Comparison of ENCODE assay signal across 10 mouse cellular contexts in genomic region chr8:70278175-70278574, GRCm38 (mm10). TPM values are rescaled to one million over a fixed set of nuclear protein-coding genes. Genes with fewer than 3 reads are reported as not detected.
DNase-seq lines count a peak whose midpoint lies in the region; ATAC-seq and TF ChIP-seq lines count a peak whose summit lies in the region.
"Had no signal": no experiment of that assay in that cellular context is flagged by ENCODE, and none has a peak within 500 bp of the region (broad histone marks: within the 10 kb centered on the region; RNA-seq: fewer than 3 reads in every experiment).

No protein-coding gene starts in this region.

- no peaks in the 10 kb centered on the region for H3K27me3 ChIP-seq in hindbrain, postnatal 0 days (ENCODE audit: insufficient read depth, low read length)
- peaks cover 3% of the 10 kb centered on the region; the same call in 1 of the 2 replicates for H3K27me3 ChIP-seq in hindbrain, embryonic 10.5 days (ENCODE audit: insufficient read depth, poor library complexity, severe bottlenecking)
- H3K27me3 ChIP-seq in neural tube, embryonic 13.5 days: no peaks in the 10 kb centered on the region
- H3K27me3 ChIP-seq in neural tube, embryonic 15.5 days (replicated peaks): no peaks in the 10 kb centered on the region

- WGBS in hindbrain, postnatal 0 days: 50% methylated on average over 15 of the region's 15 CpGs
- WGBS in hindbrain, embryonic 10.5 days: 68% methylated on average over 15 of the region's 15 CpGs
- WGBS in neural tube, embryonic 13.5 days: 55% methylated on average over 15 of the region's 15 CpGs
- 68% methylated on average over 15 of the region's 15 CpGs for WGBS in neural tube, embryonic 15.5 days
- 40% methylated on average over 15 of the region's 15 CpGs for WGBS in olfactory bulb, adult 2 months

- no peak for TF ChIP-seq CTCF in hindbrain, postnatal 0 days (IDR thresholded peaks at IDR 0.05; ENCODE audit: low read depth)
- no peak for TF ChIP-seq CTCF in olfactory bulb, adult 2 months (IDR thresholded peaks at IDR 0.05; ENCODE audit: insufficient read depth, low read depth, low read length)

- TF ChIP-seq POLR2A in olfactory bulb, adult 2 months (IDR thresholded peaks at IDR 0.05; ENCODE audit: insufficient read depth, low read depth, low read length): no peak

- no peaks in the 10 kb centered on the region for H3K36me3 ChIP-seq in hindbrain, postnatal 0 days (ENCODE audit: insufficient read depth, low read length)
- H3K36me3 ChIP-seq in hindbrain, embryonic 10.5 days: no peaks in the 10 kb centered on the region
- H3K36me3 ChIP-seq in neural tube, embryonic 13.5 days: no peaks in the 10 kb centered on the region
- no peaks in the 10 kb centered on the region for H3K36me3 ChIP-seq in neural tube, embryonic 15.5 days

- no peak for DNase-seq in hindbrain, postnatal 0 days (ENCODE audit: low spot score)
- DNase-seq in hindbrain, embryonic 10.5 days (ENCODE audit: low spot score): no peak
- peak; percentile 53 to 62 for DNase-seq in layer of hippocampus, adult 8-10 months (ENCODE audit: low spot score in 2 of 2)
- DNase-seq in ovary, postnatal 36 days (ENCODE audit: low spot score): no peak
- DNase-seq in B cell, adult 2 months: no peak
- DNase-seq: cerebellum, postnatal 14 days; kidney, postnatal 4 days had no signal

- no peak overlapping the region for H3K4me3 ChIP-seq in hindbrain, postnatal 0 days (ENCODE audit: low read length)
- no peak overlapping the region; the same call in 1 of the 2 replicates for H3K4me3 ChIP-seq in hindbrain, embryonic 10.5 days
- H3K4me3 ChIP-seq in neural tube, embryonic 13.5 days: no peak overlapping the region
- H3K4me3 ChIP-seq in neural tube, embryonic 15.5 days (replicated peaks): no peak overlapping the region
- peak overlapping the region; percentile 11; the same call in 1 of the 2 replicates for H3K4me3 ChIP-seq in olfactory bulb, adult 2 months (ENCODE audit: insufficient read depth, low read depth, low read length)

- no peaks in the 10 kb centered on the region for H3K9me3 ChIP-seq in hindbrain, postnatal 0 days (ENCODE audit: low read length)
- H3K9me3 ChIP-seq in hindbrain, embryonic 10.5 days: no peaks in the 10 kb centered on the region
- no peaks in the 10 kb centered on the region for H3K9me3 ChIP-seq in neural tube, embryonic 13.5 days
- H3K9me3 ChIP-seq in neural tube, embryonic 15.5 days (replicated peaks): no peaks in the 10 kb centered on the region

- no peak overlapping the region for H3K4me2 ChIP-seq in hindbrain, postnatal 0 days (ENCODE audit: low read depth, low read length)
- H3K4me2 ChIP-seq in neural tube, embryonic 13.5 days: no peak overlapping the region
- no peak overlapping the region for H3K4me2 ChIP-seq in neural tube, embryonic 15.5 days

- peak overlapping the region; percentile 0; the same call in 1 of the 2 replicates for H3K27ac ChIP-seq in hindbrain, postnatal 0 days
- H3K27ac ChIP-seq in hindbrain, embryonic 10.5 days: no peak overlapping the region; the same call in 1 of the 2 replicates
- H3K27ac ChIP-seq in neural tube, embryonic 13.5 days (replicated peaks): no peak overlapping the region
- H3K27ac ChIP-seq in neural tube, embryonic 15.5 days (replicated peaks): no peak overlapping the region
- peak overlapping the region; percentile 20; the same call in 1 of the 2 replicates for H3K27ac ChIP-seq in olfactory bulb, adult 2 months (ENCODE audit: insufficient read depth, low read depth, low read length)

- no peak for ATAC-seq in hindbrain, postnatal 0 days
- no peak for ATAC-seq in neural tube, embryonic 13.5 days (ENCODE audit: low read depth)
- no peak for ATAC-seq in neural tube, embryonic 15.5 days (ENCODE audit: low FRiP score)

- H3K9ac ChIP-seq in hindbrain, postnatal 0 days (replicated peaks; ENCODE audit: low read length): 0 out of 2 replicates have a peak overlapping the region, but pooled peaks have one; percentile 9
- 0 out of 2 replicates have a peak overlapping the region, but pooled peaks have one; percentile 12 for H3K9ac ChIP-seq in neural tube, embryonic 13.5 days
- H3K9ac ChIP-seq in neural tube, embryonic 15.5 days (replicated peaks): no peak overlapping the region

- no peaks in the 10 kb centered on the region for H3K4me1 ChIP-seq in hindbrain, postnatal 0 days (ENCODE audit: insufficient read depth, low read length)
- H3K4me1 ChIP-seq in hindbrain, embryonic 10.5 days (replicated peaks): peaks cover 31% of the 10 kb centered on the region
- H3K4me1 ChIP-seq in neural tube, embryonic 13.5 days (replicated peaks): peaks cover 11% of the 10 kb centered on the region; the same call in 1 of the 2 replicates
- peaks cover 16% of the 10 kb centered on the region for H3K4me1 ChIP-seq in neural tube, embryonic 15.5 days
- H3K4me1 ChIP-seq in olfactory bulb, adult 2 months (ENCODE audit: control insufficient read depth, insufficient read depth, low read length): peaks cover 36% of the 10 kb centered on the region

RNA-seq across cellular contexts. Expression of gene Homer3, which starts 4.5 kb away (rescaled TPM):
- 40.3 and 42.3 TPM in 2 replicates for total RNA-seq in hindbrain, postnatal 0 days (2014; rRNA removed)
- polyA plus RNA-seq in hindbrain, postnatal 0 days (2015; fragmentation: Nextera tagmentation; extraction: Ambion mirVana): 20.4 and 21.2 TPM in 2 replicates
- 107 and 108 TPM in 2 replicates for polyA plus RNA-seq in hindbrain, embryonic 10.5 days (2016; fragmentation: Nextera tagmentation; extraction: Ambion mirVana)
- polyA plus RNA-seq in neural tube, embryonic 13.5 days (2015; fragmentation: Nextera tagmentation; extraction: Ambion mirVana): 49.6 and 52.1 TPM in 2 replicates
- 22.7 and 30.1 TPM in 2 replicates for polyA plus RNA-seq in neural tube, embryonic 15.5 days (2015; fragmentation: Nextera tagmentation; extraction: Ambion mirVana)
- total RNA-seq in layer of hippocampus, adult 8-10 months (2022): 10 to 100 TPM; 74.1 to 89.8 (median 80.1) TPM
- polyA plus RNA-seq in olfactory bulb, adult 2 months (2012; ENCODE audit: insufficient read depth, insufficient read length, low replicate concordance, missing spikeins): not detected in 2 replicates

RNA-seq across cellular contexts. Expression of gene Ddx49, which starts 24.1 kb away (rescaled TPM):
- 36.4 and 53.8 TPM in 2 replicates for total RNA-seq in hindbrain, postnatal 0 days (2014; rRNA removed)
- 40.4 and 47.5 TPM in 2 replicates for polyA plus RNA-seq in hindbrain, postnatal 0 days (2015; fragmentation: Nextera tagmentation; extraction: Ambion mirVana)
- polyA plus RNA-seq in hindbrain, embryonic 10.5 days (2016; fragmentation: Nextera tagmentation; extraction: Ambion mirVana): 54.4 and 54.8 TPM in 2 replicates
- polyA plus RNA-seq in neural tube, embryonic 13.5 days (2015; fragmentation: Nextera tagmentation; extraction: Ambion mirVana): 41.9 and 51.9 TPM in 2 replicates
- polyA plus RNA-seq in neural tube, embryonic 15.5 days (2015; fragmentation: Nextera tagmentation; extraction: Ambion mirVana): 42.2 and 46.7 TPM in 2 replicates
- 10 to 100 TPM; 49.2 to 55.5 (median 54.6) TPM for total RNA-seq in layer of hippocampus, adult 8-10 months (2022)
- polyA plus RNA-seq in olfactory bulb, adult 2 months (2012; ENCODE audit: insufficient read depth, insufficient read length, low replicate concordance, missing spikeins): not detected in 2 replicates

RNA-seq across cellular contexts. Expression of gene Cope, which starts 24.1 kb away (rescaled TPM):
- 126 and 159 TPM in 2 replicates for total RNA-seq in hindbrain, postnatal 0 days (2014; rRNA removed)
- 286 and 291 TPM in 2 replicates for polyA plus RNA-seq in hindbrain, postnatal 0 days (2015; fragmentation: Nextera tagmentation; extraction: Ambion mirVana)
- polyA plus RNA-seq in hindbrain, embryonic 10.5 days (2016; fragmentation: Nextera tagmentation; extraction: Ambion mirVana): 324 and 329 TPM in 2 replicates
- polyA plus RNA-seq in neural tube, embryonic 13.5 days (2015; fragmentation: Nextera tagmentation; extraction: Ambion mirVana): 271 and 278 TPM in 2 replicates
- polyA plus RNA-seq in neural tube, embryonic 15.5 days (2015; fragmentation: Nextera tagmentation; extraction: Ambion mirVana): 299 and 314 TPM in 2 replicates
- 100 to 1,000 TPM; 127 to 152 (median 135) TPM for total RNA-seq in layer of hippocampus, adult 8-10 months (2022)
- polyA plus RNA-seq in olfactory bulb, adult 2 months (2012; ENCODE audit: insufficient read depth, insufficient read length, low replicate concordance, missing spikeins): not detected in 2 replicates

RNA-seq across cellular contexts. Expression of gene Cers1, which starts 37.4 kb away (rescaled TPM):
- total RNA-seq in hindbrain, postnatal 0 days (2014; rRNA removed): 92.5 and 101 TPM in 2 replicates
- 43.4 and 45.5 TPM in 2 replicates for polyA plus RNA-seq in hindbrain, postnatal 0 days (2015; fragmentation: Nextera tagmentation; extraction: Ambion mirVana)
- polyA plus RNA-seq in hindbrain, embryonic 10.5 days (2016; fragmentation: Nextera tagmentation; extraction: Ambion mirVana): 3.0 and 7.3 TPM in 2 replicates
- polyA plus RNA-seq in neural tube, embryonic 13.5 days (2015; fragmentation: Nextera tagmentation; extraction: Ambion mirVana): 23.3 and 26.2 TPM in 2 replicates
- 35.5 and 42.4 TPM in 2 replicates for polyA plus RNA-seq in neural tube, embryonic 15.5 days (2015; fragmentation: Nextera tagmentation; extraction: Ambion mirVana)
- 100 to 1,000 TPM in 3 of 4 experiments, 10 to 100 TPM in 1; 99.3 to 118 (median 106) TPM for total RNA-seq in layer of hippocampus, adult 8-10 months (2022)
- polyA plus RNA-seq in olfactory bulb, adult 2 months (2012; ENCODE audit: insufficient read depth, insufficient read length, low replicate concordance, missing spikeins): not detected in 2 replicates

RNA-seq across cellular contexts. Expression of gene Armc6, which starts 43.9 kb away (rescaled TPM):
- total RNA-seq in hindbrain, postnatal 0 days (2014; rRNA removed): 108 TPM in 2 replicates
- 96.4 and 102 TPM in 2 replicates for polyA plus RNA-seq in hindbrain, postnatal 0 days (2015; fragmentation: Nextera tagmentation; extraction: Ambion mirVana)
- polyA plus RNA-seq in hindbrain, embryonic 10.5 days (2016; fragmentation: Nextera tagmentation; extraction: Ambion mirVana): 39.7 and 40.9 TPM in 2 replicates
- 81.9 and 85.7 TPM in 2 replicates for polyA plus RNA-seq in neural tube, embryonic 13.5 days (2015; fragmentation: Nextera tagmentation; extraction: Ambion mirVana)
- polyA plus RNA-seq in neural tube, embryonic 15.5 days (2015; fragmentation: Nextera tagmentation; extraction: Ambion mirVana): 106 and 112 TPM in 2 replicates
- 10 to 100 TPM; 38.0 to 49.2 (median 40.1) TPM for total RNA-seq in layer of hippocampus, adult 8-10 months (2022)
- not detected in 2 replicates for polyA plus RNA-seq in olfactory bulb, adult 2 months (2012; ENCODE audit: insufficient read depth, insufficient read length, low replicate concordance, missing spikeins)

Comparison
In these comparisons a context has a peak if more than half of its experiments do, and no peak if none do; other contexts are left out.
1. H3K27ac ChIP-seq: peak in hindbrain, postnatal 0 days (single experiment) and olfactory bulb, adult 2 months (single experiment); none in hindbrain, embryonic 10.5 days (single experiment), neural tube, embryonic 13.5 days (single experiment) and neural tube, embryonic 15.5 days (single experiment).
2. DNase-seq: peak in layer of hippocampus, adult 8-10 months (2 of 2); none in hindbrain, postnatal 0 days (single experiment), hindbrain, embryonic 10.5 days (single experiment), ovary, postnatal 36 days (single experiment) and B cell, adult 2 months (0 of 2).
3. RNA of gene Ddx49, which starts 24.1 kb away (polyA plus RNA-seq): 54.4 to 54.8 TPM in hindbrain, embryonic 10.5 days, 42.2 to 46.7 TPM in neural tube, embryonic 15.5 days, 41.9 to 51.9 TPM in neural tube, embryonic 13.5 days and 40.4 to 47.5 TPM in hindbrain, postnatal 0 days; not detected in olfactory bulb, adult 2 months; every median in the first group is over 10 times any median in the second.